Mouse (Mus musculus) heart, adult 9 months (tissue): ENCODE data around the gene Cd8a.

Experiments used
- DNase-seq, 2 experiments: peaks; one replicate each; pipeline ENCODE4 v3.0.0; 2022; ENCODE audit warnings: low spot score in 2 of 2

Cd8a gene

DNA sequence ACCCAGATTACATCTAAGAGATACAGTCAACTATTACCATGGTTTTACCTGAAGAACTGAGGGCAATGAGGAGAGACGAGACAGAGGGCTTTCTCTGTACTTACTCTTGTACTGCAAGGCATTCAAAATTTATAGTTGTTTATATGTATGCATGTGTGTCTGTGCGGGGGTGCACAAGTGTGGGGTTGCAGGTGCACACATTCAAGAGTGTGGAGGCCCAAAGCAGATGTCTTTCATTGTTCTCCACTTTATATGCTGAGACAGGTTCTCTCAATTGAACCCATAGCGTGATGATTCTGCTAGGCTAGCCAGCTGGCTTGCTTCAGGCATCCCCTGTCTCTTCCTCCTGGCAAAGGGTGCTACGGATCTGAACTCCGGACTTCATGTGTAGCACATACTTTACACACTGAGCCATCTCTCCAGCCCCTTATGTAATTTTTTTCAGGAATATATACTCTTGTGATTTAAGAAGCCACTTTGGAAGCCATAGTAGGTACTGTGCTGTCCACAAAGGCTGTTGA, 2.1 kb upstream of the Cd8a start:
- no peak for DNase-seq

DNA sequence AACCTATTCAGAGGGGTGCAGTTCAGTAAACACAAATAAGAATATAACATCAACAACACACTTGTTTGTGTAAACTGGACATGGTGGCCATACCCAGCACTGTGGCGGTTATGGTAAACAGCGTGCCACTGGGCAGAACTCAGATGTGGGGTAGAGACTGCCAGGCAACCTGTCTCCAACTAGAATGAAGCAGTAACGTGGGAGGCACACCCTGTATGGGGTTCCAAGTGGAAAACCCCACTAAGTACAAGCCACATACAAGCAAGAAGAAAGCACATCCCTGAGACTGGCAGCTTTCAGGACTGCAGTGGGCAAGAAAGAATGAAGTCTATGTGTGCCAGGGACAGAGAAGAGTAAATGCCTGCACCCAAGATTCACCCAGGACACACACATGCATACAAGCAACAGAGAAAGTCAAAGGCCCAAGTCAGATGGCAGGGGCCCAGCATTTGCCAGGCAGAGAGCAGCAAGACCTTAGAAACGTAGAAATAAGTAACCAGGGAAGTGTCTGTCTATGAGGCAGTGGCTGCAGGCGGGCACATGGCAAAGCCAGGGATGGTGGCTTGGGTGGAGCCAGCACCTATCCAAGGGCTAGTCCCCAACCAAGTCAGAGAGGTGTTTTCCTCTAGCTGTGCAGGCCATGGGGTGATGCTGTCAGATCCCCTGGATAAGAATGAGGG, 1.0 kb upstream of the Cd8a start:
- no peak for DNase-seq

DNA sequence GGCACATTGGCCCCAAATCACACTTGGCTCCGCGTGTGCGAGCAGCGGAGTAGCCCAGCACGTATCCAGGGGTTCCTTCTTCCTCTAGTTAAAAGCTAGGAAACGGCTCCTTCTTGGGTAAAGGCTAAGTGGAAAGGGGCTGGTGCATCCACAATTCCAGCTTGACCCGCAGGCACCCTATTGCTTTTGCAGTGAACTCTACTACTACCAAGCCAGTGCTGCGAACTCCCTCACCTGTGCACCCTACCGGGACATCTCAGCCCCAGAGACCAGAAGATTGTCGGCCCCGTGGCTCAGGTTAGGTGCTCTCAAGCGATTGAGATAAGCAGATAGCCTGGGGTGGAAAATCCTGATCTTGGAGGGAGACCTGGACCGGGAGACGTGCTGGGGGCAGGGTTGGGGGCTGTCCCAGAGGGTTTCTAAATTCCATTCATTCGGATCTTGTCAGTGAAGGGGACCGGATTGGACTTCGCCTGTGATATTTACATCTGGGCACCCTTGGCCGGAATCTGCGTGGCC, 1.1 kb downstream of the Cd8a start:
- no peak for DNase-seq

DNA sequence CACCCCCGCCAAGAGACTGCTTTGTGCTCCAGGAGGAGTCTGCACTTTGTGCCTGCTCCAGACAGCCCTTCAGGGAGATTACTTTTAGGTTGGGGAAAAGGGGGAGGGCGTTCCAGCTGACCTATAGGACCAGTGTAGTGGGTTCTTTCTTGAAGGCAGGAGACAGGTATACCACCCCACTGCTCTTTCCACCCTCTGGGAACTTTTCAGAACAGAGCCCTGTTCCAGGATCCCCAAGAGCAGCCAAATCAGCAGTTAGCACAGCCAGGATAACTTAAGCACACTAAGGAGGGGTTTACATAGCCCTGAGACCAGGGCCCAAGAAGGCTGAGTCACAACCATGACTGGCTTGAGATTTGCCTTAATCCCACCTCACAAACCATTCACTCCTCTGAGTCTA, 1.7 kb downstream of the Cd8a start:
- DNase-seq = no peak

DNA sequence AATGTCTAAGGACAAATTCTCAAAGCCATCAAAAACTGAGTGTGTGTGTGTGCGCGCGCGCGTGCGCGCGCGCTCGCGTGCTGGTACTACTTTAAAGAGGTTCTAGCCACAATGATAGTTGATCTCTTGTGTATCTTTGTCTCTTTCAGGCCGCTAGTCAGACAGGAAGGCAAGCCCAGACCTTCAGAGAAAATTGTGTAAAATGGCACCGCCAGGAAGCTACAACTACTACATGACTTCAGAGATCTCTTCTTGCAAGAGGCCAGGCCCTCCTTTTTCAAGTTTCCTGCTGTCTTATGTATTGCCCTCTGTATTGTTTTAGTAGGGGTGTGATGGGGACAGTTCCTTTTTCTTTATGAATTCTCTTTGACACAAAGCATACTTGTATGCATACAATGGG, 3.5 kb downstream of the Cd8a start:
- no peak for DNase-seq

DNA sequence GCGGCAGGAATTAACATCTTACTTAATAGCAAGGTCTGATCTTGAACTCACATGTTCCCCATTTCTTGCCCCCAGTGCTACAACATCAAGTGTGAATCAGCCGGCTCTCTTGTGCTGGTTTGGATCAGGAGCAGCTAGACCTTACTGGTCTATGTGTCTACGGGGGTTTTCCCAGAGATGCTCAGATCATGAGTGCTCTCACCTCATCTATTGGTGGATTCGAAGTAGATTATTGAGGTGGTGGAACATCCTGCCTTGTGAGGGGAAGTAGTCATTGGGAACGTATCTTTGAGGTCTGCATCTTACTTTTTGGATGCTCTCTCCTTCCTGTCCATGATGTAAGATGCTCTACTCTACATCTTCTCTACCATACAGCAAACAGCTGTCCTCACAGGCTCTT, 8.4 kb downstream of the Cd8a start:
- DNase-seq = no peak

DNA sequence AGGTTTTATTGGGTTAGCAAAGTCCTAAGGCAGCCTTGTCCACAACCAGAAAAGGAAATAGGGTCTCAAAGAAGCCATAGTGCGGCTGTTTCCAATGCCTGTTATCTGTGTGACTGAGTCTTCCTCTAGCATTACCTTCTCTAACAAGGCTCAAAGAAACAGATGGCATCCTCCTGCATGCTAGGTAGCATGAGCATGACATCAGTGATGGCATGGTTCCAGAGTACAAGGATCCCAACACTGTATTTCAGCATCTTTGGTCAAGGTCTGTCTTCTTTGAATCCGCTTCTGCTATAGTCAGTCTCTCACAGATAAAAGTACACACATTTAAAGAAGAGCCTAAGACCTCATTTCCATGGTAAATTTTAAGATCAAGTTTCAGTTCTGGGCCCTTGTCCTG, 17.3 kb downstream of the Cd8a start:
- no peak for DNase-seq

DNA sequence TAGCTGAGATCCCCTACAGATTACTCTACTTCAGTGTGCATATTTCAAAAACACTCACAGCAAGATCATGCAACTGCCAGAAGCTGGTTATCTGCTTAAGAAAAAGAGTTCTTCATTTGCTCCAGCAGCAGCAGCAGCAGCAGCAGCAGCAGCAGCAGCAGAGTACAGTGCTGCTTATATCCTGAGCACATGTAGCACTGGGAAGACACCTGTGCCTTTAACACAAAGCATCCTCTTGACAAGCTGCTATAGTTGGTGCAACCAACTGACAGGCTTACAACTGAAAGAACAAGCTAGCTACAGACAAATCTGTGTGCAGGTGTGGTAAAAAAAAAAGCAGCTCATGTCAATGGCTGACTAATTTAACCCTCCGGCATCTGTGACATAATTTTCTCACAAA, 22.8 kb downstream of the Cd8a start:
- no peak for DNase-seq

DNA sequence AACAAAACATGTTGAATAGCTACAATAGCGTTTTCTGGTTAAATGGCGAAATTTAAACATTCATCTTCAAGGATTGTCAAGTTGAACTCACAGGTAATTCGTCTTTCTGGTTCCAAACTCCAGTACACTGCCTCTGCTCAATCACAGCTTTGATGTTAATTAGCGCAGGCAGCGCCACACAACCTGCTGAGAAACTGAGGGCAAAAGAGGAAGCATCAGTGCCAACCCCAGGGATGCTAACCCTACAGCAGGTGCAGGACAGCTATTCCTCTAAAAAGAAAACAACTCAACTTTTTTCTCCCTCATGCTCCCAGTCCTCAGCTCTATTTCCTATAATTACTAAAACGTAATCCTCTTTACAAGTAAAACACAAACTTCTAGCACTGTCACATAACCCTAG, 23.5 kb downstream of the Cd8a start:
- DNase-seq = no peak

DNA sequence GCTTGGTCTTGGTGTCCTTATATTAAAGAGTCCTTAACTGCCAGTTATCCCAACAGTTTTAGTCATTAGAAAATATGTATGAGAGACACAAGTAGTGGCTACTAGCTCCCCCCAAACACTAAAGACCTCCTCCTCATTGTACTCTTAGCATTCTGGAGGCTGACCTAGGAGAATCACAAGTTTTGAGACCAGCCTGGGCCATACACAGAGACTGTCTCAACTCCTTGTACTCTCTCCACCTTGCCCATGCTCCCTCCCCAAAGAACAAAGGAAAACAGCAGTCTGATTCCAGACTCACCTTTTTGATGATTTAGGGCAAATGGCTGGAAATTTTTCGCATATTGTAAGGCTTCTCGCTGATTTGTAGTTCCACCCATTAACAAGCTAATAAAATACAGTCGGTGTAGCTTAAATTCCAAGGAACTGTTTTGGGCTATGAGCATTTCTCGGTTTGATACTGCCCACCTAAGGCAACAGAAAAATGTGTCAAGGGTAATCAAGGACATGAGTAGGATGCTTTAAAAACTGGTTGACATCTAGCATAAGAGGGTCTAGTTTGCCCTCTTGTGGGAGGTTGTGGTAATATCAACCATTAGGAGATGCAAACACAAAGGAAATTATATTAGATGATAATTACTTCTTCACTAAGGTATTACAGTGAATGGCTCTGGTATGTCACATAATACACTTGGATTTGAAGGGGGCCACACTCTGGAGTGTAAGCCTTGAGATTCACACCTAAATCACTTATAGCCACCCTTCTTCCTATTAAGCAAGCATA, 25.8 kb downstream of the Cd8a start:
- DNase-seq = peak in 1 of 2 experiments; percentile 15

DNA sequence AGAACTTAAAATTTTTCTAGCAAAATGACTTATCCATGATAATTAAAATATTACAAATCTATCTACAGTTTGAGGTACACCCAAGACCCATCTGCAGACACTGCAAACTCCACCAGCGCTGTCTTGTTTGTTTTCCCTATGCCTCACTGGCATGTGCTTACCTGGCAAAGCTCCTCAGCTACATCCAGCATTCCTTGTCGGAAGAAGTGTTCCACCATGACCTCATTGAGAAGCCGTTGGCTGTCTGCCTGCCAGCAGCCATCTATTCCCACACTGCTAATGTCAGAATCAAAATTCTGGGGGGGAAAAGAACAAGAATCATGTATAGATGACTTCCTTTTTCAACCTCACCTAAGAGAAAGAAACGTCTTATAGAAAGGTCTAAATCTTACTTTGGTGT, 41.4 kb downstream of the Cd8a start:
- DNase-seq = peak; percentile 12 to 21

DNA sequence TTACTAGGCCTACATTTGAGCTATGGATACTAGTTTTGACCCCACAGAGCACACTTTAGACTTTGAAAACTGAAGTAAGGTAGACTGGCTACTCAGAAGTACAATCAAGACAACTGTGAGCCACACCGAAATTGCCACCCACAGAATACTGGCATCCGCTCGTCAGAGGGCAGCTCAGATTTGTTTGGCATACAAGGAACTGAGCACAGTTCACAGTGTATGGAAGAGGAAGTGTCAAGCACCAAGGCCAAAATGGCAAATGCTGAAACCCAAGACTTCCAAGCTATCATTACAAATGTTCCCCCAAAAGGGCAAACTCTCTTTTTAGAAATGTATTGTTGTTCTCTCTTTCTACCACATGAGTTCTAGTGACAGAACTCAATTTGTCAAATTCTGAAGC, 42.2 kb downstream of the Cd8a start:
- DNase-seq = no peak

DNA sequence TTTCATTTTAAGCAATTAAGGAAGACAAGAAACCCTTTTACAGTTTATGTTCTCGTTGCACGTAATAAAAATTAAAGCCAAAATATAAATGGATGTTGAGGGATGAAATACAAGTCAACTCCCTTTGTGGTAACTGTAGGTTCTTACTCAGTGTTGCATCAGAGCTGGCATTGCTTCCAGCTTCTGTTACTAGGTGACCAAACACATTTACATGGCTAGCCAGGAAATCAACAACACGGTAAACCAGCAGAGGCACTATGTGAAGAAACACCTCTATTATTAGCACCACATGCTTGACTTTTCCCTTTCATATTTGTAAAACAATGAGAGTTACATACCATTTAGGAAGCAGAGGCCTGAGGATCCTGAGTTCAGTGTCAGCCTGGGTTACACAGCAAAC, 45.6 kb downstream of the Cd8a start:
- DNase-seq = peak; percentile 25 to 54

DNA sequence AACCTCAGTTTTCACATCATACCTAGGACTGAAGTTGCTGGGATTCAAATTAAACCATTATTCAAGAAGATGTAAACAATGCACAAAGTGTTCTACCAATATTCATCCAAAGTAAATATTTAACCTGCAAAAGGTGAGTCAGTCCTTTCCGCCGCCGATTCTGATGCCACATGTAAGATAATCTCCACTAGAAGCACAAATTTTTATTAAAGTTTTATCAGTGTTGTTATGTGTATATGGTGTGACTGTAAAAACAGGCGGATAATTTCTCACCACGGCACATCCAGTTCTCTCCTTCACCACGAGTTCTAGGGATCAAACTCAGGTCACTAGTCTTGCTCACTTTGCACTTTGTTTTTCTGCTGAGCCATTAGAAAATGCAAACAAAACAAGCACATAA, 47.6 kb downstream of the Cd8a start:
- no peak for DNase-seq

DNA sequence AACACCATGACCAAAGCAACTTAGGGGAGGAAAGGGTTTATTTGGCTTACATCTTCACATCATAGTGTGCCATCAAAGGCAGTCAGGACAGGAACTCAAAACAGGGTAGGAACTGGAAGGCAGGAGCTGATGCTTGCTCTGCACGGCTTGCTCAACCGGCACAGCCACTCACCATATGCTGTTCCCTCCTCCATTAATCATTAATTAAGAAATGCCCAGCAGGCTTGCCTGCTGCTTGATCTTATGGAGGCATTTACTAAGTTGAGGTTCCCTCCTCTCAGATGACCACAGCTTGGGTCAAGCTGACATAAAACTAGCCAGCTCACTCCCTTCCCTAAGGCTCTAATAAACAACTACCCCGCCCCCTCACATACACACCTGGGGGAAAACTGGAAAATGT, 48.9 kb downstream of the Cd8a start:
- DNase-seq = no peak

DNA sequence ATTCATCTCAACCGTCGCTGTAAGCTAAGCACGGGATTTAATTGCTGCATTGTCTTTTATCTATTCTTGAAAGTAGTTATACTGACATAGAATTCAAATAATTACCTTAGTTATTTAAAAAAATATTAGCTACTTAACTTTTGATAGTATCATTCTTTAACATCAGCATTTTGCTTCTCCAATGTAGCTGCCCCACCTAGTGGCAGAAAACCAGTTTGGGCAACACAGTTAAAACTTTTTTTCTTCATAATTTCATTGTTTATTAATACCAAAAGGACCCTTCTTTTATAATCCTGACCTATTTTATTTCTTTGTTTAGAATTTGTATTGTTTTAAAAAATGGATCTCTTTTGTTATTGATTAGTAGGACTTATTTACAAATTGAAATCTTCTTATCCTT, 49.9 kb downstream of the Cd8a start:
- no peak for DNase-seq

DNA sequence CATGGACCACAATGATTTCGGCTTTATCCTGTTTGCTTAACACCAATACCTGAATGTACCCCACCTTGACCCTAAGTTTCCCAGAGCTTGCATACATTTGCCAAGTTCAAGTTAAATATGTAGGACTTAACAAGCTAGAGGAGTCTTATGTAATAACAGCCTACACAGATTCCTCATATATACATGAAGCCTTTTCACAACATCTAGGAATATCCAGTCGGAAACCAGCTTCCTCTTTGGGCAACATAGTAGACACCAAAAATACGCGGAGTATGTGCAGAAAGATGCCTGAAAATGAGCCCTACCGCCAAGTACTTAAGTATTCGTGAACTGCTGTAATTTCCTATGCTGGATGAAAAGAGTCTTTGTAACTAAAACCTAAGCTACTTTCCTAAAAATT, 52.5 kb downstream of the Cd8a start:
- DNase-seq = no peak

DNA sequence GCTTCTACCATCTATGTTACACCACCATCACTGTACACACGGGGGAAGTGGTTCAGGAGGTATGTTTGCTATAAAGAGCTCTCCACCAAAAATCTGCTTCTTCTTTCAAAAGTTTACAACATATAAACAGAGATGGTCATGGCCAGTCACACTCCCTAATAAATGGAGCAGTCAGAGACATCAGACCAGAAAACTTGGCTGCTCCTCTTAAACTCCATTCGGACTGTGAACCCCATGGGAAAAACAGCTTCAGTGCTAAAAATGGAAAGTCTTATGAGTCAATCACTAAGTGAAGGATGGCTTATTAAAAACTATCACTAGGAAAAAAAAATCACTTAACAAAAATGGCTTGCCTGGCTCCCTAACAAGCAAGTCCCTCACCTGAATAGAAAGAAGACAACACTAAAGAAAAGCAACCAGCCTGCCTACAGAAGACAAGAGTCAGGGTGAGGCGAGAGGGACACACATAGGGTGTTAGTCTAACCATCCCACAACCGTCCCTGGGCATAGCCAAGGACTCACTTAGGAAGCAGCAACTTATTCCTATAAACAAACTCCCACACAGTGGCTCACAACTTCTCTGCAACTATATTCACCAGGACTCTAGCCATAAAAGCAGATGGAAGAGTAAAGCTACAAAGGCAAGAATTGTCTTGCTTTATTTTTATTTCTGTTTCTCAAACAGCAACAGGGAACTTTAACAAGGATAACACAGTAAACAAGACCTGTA, 54.9 kb downstream of the Cd8a start:
- no peak for DNase-seq
